Mouse (Mus musculus) fibroblast of lung, adult 2 months (primary cell): Measurements from ENCODE around the gene Clec10a.

Experiments
- DNase-seq: peaks from one replicate; pipeline ENCODE4 v3.0.0-alpha.2; 2011; ENCODE audit warnings: low read depth

Clec10a gene

DNA sequence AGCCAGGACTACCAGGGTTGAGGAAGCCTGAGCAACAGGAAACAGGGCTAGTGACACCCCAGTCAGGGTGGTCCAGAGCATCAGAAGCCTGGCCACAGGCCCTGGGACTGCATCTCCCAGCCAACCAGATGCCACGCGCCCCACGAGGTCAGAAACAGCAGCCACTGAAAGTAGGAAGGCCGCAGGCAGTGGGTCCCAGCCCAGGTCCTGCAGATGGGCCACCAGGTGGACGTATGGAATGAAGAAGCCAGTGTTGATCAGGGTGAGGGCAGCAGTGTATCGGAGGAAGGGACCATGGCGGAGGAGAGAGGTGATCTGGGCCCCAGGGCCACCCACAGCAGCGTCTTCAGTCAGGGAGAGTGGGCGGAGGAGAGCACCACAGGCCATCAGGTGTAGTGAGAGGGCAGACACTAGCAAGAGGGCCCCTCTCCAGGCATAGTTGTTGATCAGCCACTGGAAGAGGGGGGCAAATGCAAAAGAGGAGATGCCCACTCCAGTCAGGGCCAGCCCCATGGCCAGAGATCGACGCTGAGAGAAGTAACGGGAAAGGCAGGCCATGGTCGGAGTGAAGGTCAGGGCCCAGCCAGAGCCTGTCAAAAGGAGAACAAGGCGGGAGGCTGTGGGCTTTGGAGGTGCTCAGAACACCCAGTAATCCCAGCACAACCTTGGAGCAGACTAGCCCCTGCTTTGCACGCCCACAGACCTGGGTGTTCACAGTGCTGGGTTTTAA lies 62.9 kb downstream of the Clec10a start:
- no peak for DNase-seq

- DNase-seq = no peak
These were observed 63.9 kb downstream of the Clec10a start for GRCm38 (mm10) chr11:70219873-70220272.

DNA sequence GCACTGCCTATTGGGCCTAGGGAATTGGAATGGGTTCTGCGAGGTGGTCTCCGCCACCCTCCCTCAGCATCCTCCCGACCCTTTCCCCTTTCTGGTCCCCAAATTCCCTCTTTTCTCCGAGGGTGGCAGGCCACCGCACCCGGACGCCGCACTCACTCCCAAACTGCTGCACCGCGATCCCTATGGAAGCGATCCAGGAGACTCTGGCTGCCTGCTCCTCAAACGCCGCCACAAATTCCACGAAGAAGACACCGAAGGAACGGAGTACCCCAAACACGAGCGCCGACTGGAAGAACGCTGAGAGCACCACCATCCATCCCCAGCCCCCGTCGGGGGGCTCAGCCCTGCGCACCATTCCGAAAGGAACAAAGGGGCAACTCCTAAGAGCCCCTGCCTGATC lies 64.3 kb downstream of the Clec10a start:
- no peak for DNase-seq
